In the genomic region with DNA sequence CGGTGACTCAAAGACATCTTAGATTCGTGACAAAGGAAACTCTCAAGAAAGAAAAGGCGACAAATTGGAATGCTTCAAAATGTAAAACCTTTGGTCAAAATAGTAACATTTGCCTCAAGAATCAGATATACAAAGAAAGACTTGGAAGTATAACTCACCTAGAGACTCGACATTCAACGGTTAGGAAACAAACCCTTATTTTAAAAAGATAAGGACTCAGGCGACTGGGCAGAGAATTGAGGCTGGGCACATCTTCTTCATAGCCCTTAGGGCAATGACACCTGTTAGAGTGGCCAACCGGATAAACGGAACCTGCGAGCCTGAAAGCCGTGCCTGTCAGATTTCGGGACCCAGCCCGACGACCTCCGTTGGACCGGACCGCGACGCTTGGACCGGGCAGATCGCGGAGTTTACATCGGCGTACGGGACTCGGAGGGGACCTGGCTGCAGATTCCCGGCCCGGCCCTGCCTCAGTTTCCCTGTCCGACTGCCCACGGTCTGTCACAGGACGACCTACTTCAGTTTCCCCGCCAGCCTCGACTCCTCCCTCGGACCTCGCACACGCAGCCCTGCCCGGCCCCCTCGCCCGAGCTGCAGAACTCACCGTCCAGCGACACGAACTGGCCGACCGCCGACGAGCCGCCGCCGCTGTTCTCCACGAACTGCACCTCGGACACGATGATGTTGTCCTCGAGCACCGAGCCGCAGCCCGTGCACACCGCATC, we compare ENCODE assay signal across 8 mouse cellular contexts. TPM values are rescaled to one million over a fixed set of nuclear protein-coding genes. Genes with fewer than 3 reads are reported as not detected.
DNase-seq lines count a peak whose midpoint lies in the region; ATAC-seq and TF ChIP-seq lines count a peak whose summit lies in the region.

No protein-coding gene starts in this region.

- H3K9me3 ChIP-seq in heart, embryonic 14.5 days (ENCODE audit: control insufficient read depth, low read length), result no peaks in the 10 kb centered on the region
- peaks cover 9% of the 10 kb centered on the region for H3K9me3 ChIP-seq in E14TG2a.4 (ENCODE audit: low read length)
- no peaks in the 10 kb centered on the region for H3K9me3 ChIP-seq in limb, embryonic 11.5 days (ENCODE audit: control insufficient read depth, low read length)
- H3K9me3 ChIP-seq in neural tube, embryonic 13.5 days, result no peaks in the 10 kb centered on the region

- TF ChIP-seq CTCF in E14TG2a.4 (conservative IDR thresholded peaks at IDR 0.05; ENCODE audit: low read length), result no peak
- no peak for TF ChIP-seq CTCF in embryonic fibroblast, embryonic 13.5 days (IDR thresholded peaks at IDR 0.05; ENCODE audit: borderline replicate concordance, insufficient read depth, low read length)

- intact Hi-C loops in heart, postnatal 36 days (cut with DNase I), result loop anchor here (2.0 to 5.0 kb wide), 3 partner anchors 23 to 103 kb away; a partner anchor contains a TSS

- no peaks in the 10 kb centered on the region for H3K36me3 ChIP-seq in heart, embryonic 14.5 days (ENCODE audit: control insufficient read depth, insufficient read depth, low read length)
- H3K36me3 ChIP-seq in E14TG2a.4 (ENCODE audit: insufficient read depth, low read length), result peaks cover 25% of the 10 kb centered on the region
- no peaks in the 10 kb centered on the region; the same call in 1 of the 2 replicates for H3K36me3 ChIP-seq in limb, embryonic 11.5 days (ENCODE audit: control insufficient read depth, insufficient read depth, low read length)
- H3K36me3 ChIP-seq in neural tube, embryonic 13.5 days, result no peaks in the 10 kb centered on the region

- no peak; the same call in 1 of the 2 replicates for ATAC-seq in heart, embryonic 14.5 days (ENCODE audit: insufficient number of reproducible peaks, insufficient read depth, low FRiP score, low read depth)
- peak; percentile 0; the same call in 1 of the 2 replicates for ATAC-seq in limb, embryonic 11.5 days (ENCODE audit: insufficient number of reproducible peaks, low FRiP score, low TSS enrichment, low read depth)
- ATAC-seq in neural tube, embryonic 13.5 days (ENCODE audit: low read depth), result no peak; the same call in 1 of the 2 replicates
- no peak for ATAC-seq in inflammation-experienced regulatory T-cells, adult 6 months

- peaks cover 10 to 28% of the 10 kb centered on the region in 2 experiments for H3K4me1 ChIP-seq in heart, embryonic 14.5 days (ENCODE audit: control insufficient read depth in 2 of 2, insufficient read depth in 2 of 2, low read length in 2 of 2)
- peaks cover 30% of the 10 kb centered on the region for H3K4me1 ChIP-seq in E14TG2a.4 (replicated peaks; ENCODE audit: low read depth, low read length)
- H3K4me1 ChIP-seq in embryonic fibroblast, embryonic 13.5 days (ENCODE audit: control insufficient read depth, insufficient read depth, low read length), result 0 out of 2 replicates have a peak, but pooled peaks cover 6% of the 10 kb centered on the region
- H3K4me1 ChIP-seq in limb, embryonic 11.5 days (ENCODE audit: control insufficient read depth, insufficient read depth, low read length), result peaks cover 14% of the 10 kb centered on the region
- peaks cover 43% of the 10 kb centered on the region for H3K4me1 ChIP-seq in neural tube, embryonic 13.5 days (replicated peaks)

- TF ChIP-seq POLR2A in embryonic fibroblast, embryonic 13.5 days (IDR thresholded peaks at IDR 0.05; ENCODE audit: low read depth, low read length), result no peak

- peak overlapping the region; percentile 83 to 98 for H3K27ac ChIP-seq in heart, embryonic 14.5 days (replicated peaks in 1 of 2; ENCODE audit: control insufficient read depth in 1 of 2, insufficient read depth in 1 of 2, low read depth in 2 of 2, low read length in 2 of 2)
- peak overlapping the region; percentile 97 for H3K27ac ChIP-seq in embryonic fibroblast, embryonic 13.5 days (ENCODE audit: insufficient read depth, low read length)
- peak overlapping the region; percentile 90 for H3K27ac ChIP-seq in limb, embryonic 11.5 days (replicated peaks; ENCODE audit: low read depth, low read length)
- peak overlapping the region; percentile 96 for H3K27ac ChIP-seq in neural tube, embryonic 13.5 days (replicated peaks)

- peak overlapping the region; percentile 81 for H3K4me2 ChIP-seq in heart, embryonic 14.5 days (ENCODE audit: low read length)
- H3K4me2 ChIP-seq in limb, embryonic 11.5 days (ENCODE audit: low read depth, severe bottlenecking), result peak overlapping the region; percentile 83
- peak overlapping the region; percentile 88 for H3K4me2 ChIP-seq in neural tube, embryonic 13.5 days

- no peak for DNase-seq in heart, postnatal 36 days
- no peak for DNase-seq in limb, embryonic 11.5 days (ENCODE audit: low spot score)
- no peak for DNase-seq in adrenal gland, postnatal 36 days

- H3K9ac ChIP-seq in heart, embryonic 14.5 days (ENCODE audit: low read length), result peak overlapping the region; percentile 96
- peak overlapping the region; percentile 83 for H3K9ac ChIP-seq in limb, embryonic 11.5 days (ENCODE audit: low read length)
- peak overlapping the region; percentile 96 for H3K9ac ChIP-seq in neural tube, embryonic 13.5 days

- peak overlapping the region; percentile 91 to 97 for H3K4me3 ChIP-seq in heart, embryonic 14.5 days (ENCODE audit: control insufficient read depth in 1 of 2, insufficient read depth in 1 of 2, low read depth in 1 of 2, low read length in 2 of 2)
- H3K4me3 ChIP-seq in E14TG2a.4 (replicated peaks; ENCODE audit: low read length), result peak overlapping the region; percentile 91
- peak overlapping the region; percentile 92 for H3K4me3 ChIP-seq in embryonic fibroblast, embryonic 13.5 days (ENCODE audit: insufficient read depth, low read length)
- H3K4me3 ChIP-seq in limb, embryonic 11.5 days (ENCODE audit: low read depth, low read length), result peak overlapping the region; percentile 92
- H3K4me3 ChIP-seq in neural tube, embryonic 13.5 days, result peak overlapping the region; percentile 89

- 1% methylated on average over 56 of the region's 56 CpGs for WGBS in heart, embryonic 14.5 days
- 2% methylated on average over 56 of the region's 56 CpGs for WGBS in limb, embryonic 11.5 days
- 1% methylated on average over 56 of the region's 56 CpGs for WGBS in neural tube, embryonic 13.5 days

- no peaks in the 10 kb centered on the region for H3K27me3 ChIP-seq in heart, embryonic 14.5 days (ENCODE audit: control insufficient read depth, insufficient read depth, low read length)
- peaks cover 18% of the 10 kb centered on the region for H3K27me3 ChIP-seq in E14TG2a.4 (ENCODE audit: insufficient read depth, low read length)
- no peaks in the 10 kb centered on the region for H3K27me3 ChIP-seq in limb, embryonic 11.5 days (ENCODE audit: control insufficient read depth, insufficient read depth, low read length)
- no peaks in the 10 kb centered on the region for H3K27me3 ChIP-seq in neural tube, embryonic 13.5 days

RNA-seq across cellular contexts. Expression of a gene that starts 0.8 kb away (rescaled TPM):
- polyA plus RNA-seq in heart, embryonic 14.5 days (2014; fragmentation: Nextera tagmentation; extraction: Ambion mirVana), result 40.5 and 42.5 TPM in 2 replicates
- 10 to 100 TPM; 24.5 to 25.3 TPM for total RNA-seq in heart, postnatal 36 days (2021)
- 25.3 and 37.2 TPM in 2 replicates for polyA plus RNA-seq in embryonic fibroblast, embryonic 13.5 days (2011; ENCODE audit: insufficient read length, low read depth, missing spikeins)
- 58.8 and 63.0 TPM in 2 replicates for polyA plus RNA-seq in limb, embryonic 11.5 days (2014; fragmentation: Nextera tagmentation; extraction: Ambion mirVana)
- polyA plus RNA-seq in neural tube, embryonic 13.5 days (2015; fragmentation: Nextera tagmentation; extraction: Ambion mirVana), result 55.8 and 55.9 TPM in 2 replicates
- 10 to 100 TPM; 42.9 to 49.6 TPM for total RNA-seq in adrenal gland, postnatal 36 days (2021)
- 10 to 100 TPM; 20.2 to 32.0 (median 30.5) TPM for polyA plus RNA-seq in inflammation-experienced regulatory T-cells, adult 6 months (2017; shearing (Covaris generic))

RNA-seq across cellular contexts. Expression of a gene that starts 14.6 kb away (rescaled TPM):
- polyA plus RNA-seq in heart, embryonic 14.5 days (2014; fragmentation: Nextera tagmentation; extraction: Ambion mirVana), result 7.1 and 7.6 TPM in 2 replicates
- 10 to 100 TPM; 32.5 to 38.9 TPM for total RNA-seq in heart, postnatal 36 days (2021)
- polyA plus RNA-seq in embryonic fibroblast, embryonic 13.5 days (2011; ENCODE audit: insufficient read length, low read depth, missing spikeins), result 33.4 and 44.5 TPM in 2 replicates
- 11.7 and 13.5 TPM in 2 replicates for polyA plus RNA-seq in limb, embryonic 11.5 days (2014; fragmentation: Nextera tagmentation; extraction: Ambion mirVana)
- 26.1 and 27.8 TPM in 2 replicates for polyA plus RNA-seq in neural tube, embryonic 13.5 days (2015; fragmentation: Nextera tagmentation; extraction: Ambion mirVana)
- 10 to 100 TPM; 39.7 to 46.3 TPM for total RNA-seq in adrenal gland, postnatal 36 days (2021)
- 1 to 10 TPM; 5.0 to 8.6 (median 6.8) TPM for polyA plus RNA-seq in inflammation-experienced regulatory T-cells, adult 6 months (2017; shearing (Covaris generic))

RNA-seq across cellular contexts. Expression of a gene that starts 23.4 kb away (rescaled TPM):
- 19.4 and 25.9 TPM in 2 replicates for polyA plus RNA-seq in heart, embryonic 14.5 days (2014; fragmentation: Nextera tagmentation; extraction: Ambion mirVana)
- 10 to 100 TPM; 24.3 to 24.7 TPM for total RNA-seq in heart, postnatal 36 days (2021)
- polyA plus RNA-seq in embryonic fibroblast, embryonic 13.5 days (2011; ENCODE audit: insufficient read length, low read depth, missing spikeins), result 7.9 and 9.0 TPM in 2 replicates
- 26.4 and 27.4 TPM in 2 replicates for polyA plus RNA-seq in limb, embryonic 11.5 days (2014; fragmentation: Nextera tagmentation; extraction: Ambion mirVana)
- polyA plus RNA-seq in neural tube, embryonic 13.5 days (2015; fragmentation: Nextera tagmentation; extraction: Ambion mirVana), result 35.0 and 41.4 TPM in 2 replicates
- 10 to 100 TPM; 15.5 to 23.7 TPM for total RNA-seq in adrenal gland, postnatal 36 days (2021)
- polyA plus RNA-seq in inflammation-experienced regulatory T-cells, adult 6 months (2017; shearing (Covaris generic)), result 1 to 10 TPM; 7.2 to 8.8 (median 7.3) TPM

RNA-seq across cellular contexts. Expression of a gene that starts 57.8 kb away (rescaled TPM):
- 44.2 and 53.9 TPM in 2 replicates for polyA plus RNA-seq in heart, embryonic 14.5 days (2014; fragmentation: Nextera tagmentation; extraction: Ambion mirVana)
- 10 to 100 TPM in 1 of 2 experiments, 1 to 10 TPM in 1; 5.6 to 10.6 TPM for total RNA-seq in heart, postnatal 36 days (2021)
- polyA plus RNA-seq in embryonic fibroblast, embryonic 13.5 days (2011; ENCODE audit: insufficient read length, low read depth, missing spikeins), result 6.4 and 8.4 TPM in 2 replicates
- 87.9 and 90.1 TPM in 2 replicates for polyA plus RNA-seq in limb, embryonic 11.5 days (2014; fragmentation: Nextera tagmentation; extraction: Ambion mirVana)
- polyA plus RNA-seq in neural tube, embryonic 13.5 days (2015; fragmentation: Nextera tagmentation; extraction: Ambion mirVana), result 55.1 and 74.8 TPM in 2 replicates
- 10 to 100 TPM; 26.5 to 34.7 TPM for total RNA-seq in adrenal gland, postnatal 36 days (2021)
- 10 to 100 TPM; 33.0 to 42.6 (median 40.7) TPM for polyA plus RNA-seq in inflammation-experienced regulatory T-cells, adult 6 months (2017; shearing (Covaris generic))
